Mouse (Mus musculus): ENCODE data around the gene Clstn3.
"Not testable (repeated sequence)": the region's sequence is repeated elsewhere in the genome, so short reads cannot be mapped to it uniquely, and the experiment has no call there.

Clstn3 gene

GRCm38 (mm10) chr6:124478874-124479572 lies 14.4 kb upstream of the Clstn3 start:
- no peak for DNase-seq

- no peak for DNase-seq
Measured at GRCm38 (mm10) chr6:124477922-124478651, 13.5 kb upstream of the Clstn3 start.

DNA sequence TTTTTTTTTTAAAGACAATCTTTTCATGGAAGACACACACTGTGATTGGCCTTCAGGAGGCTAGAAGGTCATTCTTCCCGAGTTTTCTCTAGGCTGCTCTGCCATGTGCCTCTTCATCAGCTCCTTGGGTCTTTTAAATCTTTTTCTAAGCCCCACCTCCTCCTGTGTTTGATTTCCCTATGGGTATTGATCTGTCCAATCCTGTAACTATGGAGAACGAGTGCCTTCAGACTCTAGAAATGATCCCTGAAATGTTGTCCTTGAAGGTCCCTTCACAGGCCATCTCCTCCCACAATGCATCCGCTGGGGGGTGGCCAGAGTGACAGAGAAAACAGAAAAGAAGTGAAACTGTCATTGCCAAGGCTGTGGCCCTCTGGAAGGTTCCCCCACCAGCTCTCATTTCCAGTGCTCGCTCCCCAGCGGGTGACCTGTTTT lies 12.6 kb upstream of the Clstn3 start:
- DNase-seq = no peak

- no peak for DNase-seq
Measured at GRCm38 (mm10) chr6:124476796-124477195, 12.2 kb upstream of the Clstn3 start.

GRCm38 (mm10) chr6:124476216-124476615 lies 11.6 kb upstream of the Clstn3 start:
- no peak for DNase-seq

GRCm38 (mm10) chr6:124475335-124476075 lies 10.9 kb upstream of the Clstn3 start:
- not testable (repeated sequence) for DNase-seq

- DNase-seq = no peak
Measured at GRCm38 (mm10) chr6:124474621-124475020, 10.0 kb upstream of the Clstn3 start.

DNA sequence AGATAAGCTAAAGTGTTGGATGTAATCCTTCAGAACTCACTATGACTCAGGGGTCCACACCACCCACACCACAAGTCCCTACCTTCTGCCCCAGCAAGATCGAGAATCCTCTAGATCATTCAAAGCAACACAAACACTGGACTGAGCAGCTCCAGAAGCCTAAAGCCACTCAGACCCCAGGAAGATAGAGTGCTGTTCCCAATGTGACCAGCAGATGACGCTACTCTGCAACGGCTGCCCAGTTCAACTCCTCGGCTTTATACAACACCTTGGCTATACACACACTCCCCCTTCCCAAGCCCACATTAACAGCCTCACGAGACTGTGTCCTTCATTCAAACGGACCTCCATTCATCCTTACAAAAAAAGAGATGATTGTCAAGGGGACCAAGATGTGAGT lies 8.2 kb upstream of the Clstn3 start:
- peak; percentile 72 to 81 for DNase-seq

DNA sequence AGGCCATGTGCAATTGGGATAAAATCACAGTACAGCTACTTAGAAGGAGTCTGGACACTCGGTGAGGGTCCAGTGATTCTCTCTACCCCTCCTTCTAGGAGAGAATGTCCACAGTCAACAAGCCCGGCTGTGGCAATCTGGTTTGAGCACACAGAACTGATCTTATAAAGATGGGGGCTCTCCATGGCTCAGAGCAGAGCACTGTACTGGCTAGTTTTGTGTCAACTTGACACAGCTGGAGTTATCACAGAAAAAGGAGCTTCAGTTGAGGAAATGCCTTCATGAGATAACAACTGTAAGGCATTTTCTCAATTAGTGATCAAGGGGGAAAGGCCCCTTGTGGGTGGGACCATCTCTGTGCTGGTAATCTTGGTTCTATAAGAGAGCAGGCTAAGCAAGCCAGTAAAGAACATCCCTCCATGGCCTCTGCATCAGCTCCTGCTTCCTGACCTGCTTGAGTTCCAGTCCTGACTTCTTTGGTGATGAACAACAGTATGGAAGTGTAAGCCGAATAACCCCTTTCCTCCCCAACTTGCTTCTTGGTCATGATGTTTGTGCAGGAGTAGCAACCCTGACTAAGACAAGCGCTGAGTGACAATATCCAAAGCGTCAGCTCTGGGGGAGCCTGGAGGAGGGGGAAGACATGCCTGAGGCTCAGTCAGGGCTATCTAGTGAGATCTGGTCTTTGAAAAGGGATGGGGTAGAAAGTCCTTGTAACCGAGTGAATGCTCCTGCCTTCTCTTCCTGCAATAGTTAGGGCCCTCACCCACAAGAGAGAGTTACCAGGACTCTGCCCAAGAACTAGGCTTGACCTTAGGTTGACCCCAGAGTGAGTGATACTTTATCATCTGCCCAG lies 7.4 kb upstream of the Clstn3 start:
- DNase-seq = not testable (repeated sequence)

DNA sequence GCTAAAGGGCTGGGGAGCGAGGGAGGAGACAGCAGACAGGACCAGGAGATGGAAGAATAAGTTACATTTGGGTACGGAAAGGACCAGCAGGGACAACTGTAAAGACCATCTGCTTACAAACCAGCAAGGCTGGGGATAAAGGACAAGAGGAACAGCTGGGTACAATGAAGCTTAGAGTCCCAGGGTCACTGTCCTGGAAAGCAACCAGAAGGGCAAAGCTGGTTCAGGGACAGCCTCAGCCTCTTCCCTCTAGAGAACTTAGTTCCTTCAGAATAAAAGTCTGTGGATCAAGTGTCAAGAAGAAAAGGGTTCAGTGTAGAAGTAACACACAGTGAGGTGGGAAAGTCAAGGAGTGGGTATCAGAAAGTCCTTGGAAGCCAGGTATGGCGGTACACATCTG lies 6.5 kb upstream of the Clstn3 start:
- no peak for DNase-seq

- no peak for DNase-seq
Measured at GRCm38 (mm10) chr6:124465729-124466128, 1.1 kb upstream of the Clstn3 start.

- no peak for DNase-seq
Measured at GRCm38 (mm10) chr6:124465299-124465698, 705 bp upstream of the Clstn3 start.

- DNase-seq = peak; percentile 52 to 54
Measured at GRCm38 (mm10) chr6:124463881-124464291, 708 bp downstream of the Clstn3 start.

DNA sequence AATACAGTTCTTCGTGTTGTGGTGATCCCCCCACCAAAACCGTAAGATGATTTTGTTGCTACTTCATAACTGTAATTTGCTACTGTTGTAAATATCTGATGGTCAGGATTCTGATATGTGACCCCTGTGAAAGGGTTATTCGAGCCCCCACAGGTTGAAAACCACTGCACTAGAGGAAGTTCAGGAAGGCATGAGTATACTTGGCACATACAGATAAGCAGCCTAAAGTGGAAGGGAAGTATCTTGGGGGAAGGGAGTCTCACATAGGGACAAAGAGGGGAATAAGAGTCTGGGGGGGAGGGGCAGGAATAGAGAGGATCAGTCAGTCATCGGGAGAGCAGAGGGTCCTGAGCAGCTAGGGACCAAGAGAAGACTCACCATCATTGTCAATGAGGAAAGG lies 5.2 kb downstream of the Clstn3 start:
- DNase-seq = no peak

DNA sequence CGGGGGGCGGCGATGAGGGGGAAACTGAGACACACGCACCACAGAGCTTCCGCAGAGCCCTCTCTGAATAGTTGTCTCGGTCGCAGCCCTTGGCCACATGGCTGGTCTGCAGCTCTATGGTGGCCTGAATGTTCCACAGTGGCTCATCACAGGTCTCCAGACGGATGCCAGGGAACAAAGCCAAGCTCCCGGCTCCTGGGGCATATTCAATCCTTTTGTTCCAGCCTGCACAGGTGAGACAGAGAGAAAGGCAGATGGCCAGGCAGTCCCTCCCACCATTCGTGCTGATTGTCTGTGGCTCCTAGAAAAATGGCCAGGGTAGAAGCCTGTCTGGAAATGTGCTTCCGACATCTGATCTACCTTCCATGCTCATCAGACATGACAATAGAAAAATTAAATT lies 6.1 kb downstream of the Clstn3 start:
- peak; percentile 96 to 98 for DNase-seq

- peak in 1 of 2 experiments; percentile 33 for DNase-seq
Measured at GRCm38 (mm10) chr6:124457827-124458226, 6.8 kb downstream of the Clstn3 start.

DNA sequence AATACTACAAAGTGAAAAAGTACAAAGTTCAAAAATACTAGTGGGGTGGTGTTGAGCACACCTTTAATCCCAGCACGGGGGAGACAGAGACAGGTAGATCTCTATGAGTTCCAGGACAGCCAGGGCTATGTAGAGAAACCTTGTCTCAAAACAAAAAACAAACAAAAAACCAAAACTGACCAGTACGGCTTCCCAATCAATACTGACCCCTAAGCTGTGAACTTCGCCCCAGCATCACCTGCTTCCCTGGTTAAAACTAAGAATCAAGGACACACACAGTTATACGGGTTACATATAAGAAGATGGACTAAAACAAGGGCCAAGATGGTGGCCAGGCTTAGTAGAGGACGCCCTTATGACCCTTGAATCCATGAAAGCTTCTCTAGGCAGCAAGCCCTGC lies 8.4 kb downstream of the Clstn3 start:
- DNase-seq = no peak

DNA sequence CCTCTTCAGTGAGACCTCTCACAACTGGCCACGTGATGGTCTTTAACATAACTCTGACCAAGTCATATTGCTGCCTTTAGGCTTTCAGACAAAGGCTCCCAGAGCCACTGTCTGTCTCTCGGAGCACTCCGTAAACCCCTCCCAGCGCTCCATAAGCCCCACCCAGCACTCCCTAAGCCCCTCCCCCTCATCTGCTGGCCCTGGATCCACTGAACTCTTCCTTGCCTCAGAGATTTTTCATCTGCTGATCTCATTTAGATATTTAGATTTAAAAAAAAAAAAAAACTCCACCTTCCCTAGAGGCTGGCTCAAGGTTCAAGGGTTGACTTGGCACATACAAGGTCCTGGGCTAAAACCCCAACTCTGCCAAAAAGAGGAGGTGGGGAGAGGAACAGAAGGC lies 10.8 kb downstream of the Clstn3 start:
- DNase-seq = no peak

DNA sequence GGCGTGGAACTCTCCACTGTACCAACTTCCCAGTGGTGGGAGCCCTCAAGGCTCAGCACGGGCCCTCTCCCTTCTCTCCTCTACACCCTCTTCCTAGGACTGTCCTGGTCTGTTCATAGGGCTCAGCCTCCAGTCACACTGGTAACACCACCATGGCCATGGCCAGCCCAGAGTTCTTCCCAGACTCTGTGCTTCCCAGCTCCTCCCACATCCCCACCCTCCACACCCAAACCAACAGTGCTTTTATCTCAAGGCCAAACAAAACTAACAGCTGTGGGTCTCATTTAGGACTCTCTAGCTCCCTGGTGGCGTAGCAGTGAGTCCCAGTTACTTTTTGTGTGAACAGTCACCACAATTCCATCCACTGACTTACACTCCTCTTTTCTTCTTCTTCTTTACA lies 12.6 kb downstream of the Clstn3 start:
- DNase-seq = no peak

DNA sequence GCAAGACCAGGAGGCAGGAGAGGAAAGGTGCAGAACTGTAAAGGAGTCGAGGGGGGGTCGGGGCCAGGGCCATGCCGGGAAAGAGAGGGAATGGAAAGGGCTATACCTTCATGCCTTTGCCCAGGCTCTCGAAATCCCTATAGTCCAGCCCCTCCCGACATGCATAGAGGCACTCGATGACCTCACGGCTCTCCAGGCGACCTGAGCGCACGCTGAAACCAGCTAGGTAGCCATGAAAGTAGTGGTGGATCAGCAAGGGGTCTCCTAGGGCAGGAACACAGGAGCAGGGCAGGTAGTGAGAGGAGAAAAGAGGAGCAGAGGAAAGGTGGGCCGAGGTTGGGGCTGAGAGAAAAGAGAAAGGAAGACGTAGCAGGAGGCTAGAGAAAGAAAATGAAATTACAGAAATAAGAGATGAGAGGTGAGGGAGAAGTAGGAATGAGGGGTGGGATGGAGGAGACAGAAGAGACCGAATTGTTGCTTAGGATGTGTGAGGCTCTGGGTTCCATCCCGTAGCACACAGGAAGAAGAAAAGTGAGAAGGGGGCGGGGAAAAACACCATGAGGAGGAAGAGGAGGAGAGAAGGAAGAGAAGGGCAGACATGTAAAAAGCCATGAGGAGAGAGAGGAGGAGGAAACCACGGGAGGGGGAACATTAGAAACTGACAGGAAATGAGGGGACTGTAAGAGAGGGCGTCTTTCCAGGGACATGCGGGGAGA lies 14.8 kb downstream of the Clstn3 start:
- DNase-seq = no peak

- DNase-seq = no peak
Measured at GRCm38 (mm10) chr6:124448959-124449667, 15.5 kb downstream of the Clstn3 start.
